Mouse (Mus musculus): ENCODE data around the gene Zbtb48.

DNA sequence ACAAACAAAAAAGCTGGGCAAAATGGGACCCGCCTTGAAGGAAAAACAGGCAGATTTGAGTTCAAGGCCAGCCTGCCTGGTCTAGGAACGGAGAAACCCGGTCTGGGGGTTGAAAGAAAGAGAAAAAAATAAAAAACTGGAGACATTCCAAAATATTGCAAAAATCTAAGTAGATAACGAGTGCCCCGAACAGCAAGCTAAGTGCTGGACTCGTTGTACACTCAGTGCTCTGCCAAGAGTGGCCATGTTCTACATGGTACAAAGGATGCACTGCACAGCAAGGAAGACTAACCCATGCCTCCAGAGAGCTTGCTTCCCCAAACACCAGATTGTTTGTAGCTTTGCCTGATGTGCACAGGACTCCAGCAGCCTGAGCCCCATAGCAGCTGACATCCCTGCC lies 34.4 kb downstream of the Zbtb48 start:
- TF ChIP-seq USF1 (IDR thresholded peaks at IDR 0.05; ENCODE audit: low read depth), result no peak
- no peak for TF ChIP-seq MYOD1 (IDR thresholded peaks at IDR 0.05; ENCODE audit: control insufficient read depth, insufficient read length, low read depth)

All from C2C12 (cell line).